Mouse (Mus musculus) hematopoietic stem cell, adult 5-6 weeks (primary cell): ENCODE measurements around the gene Fkbp11. TPM values are rescaled to one million over a fixed set of nuclear protein-coding genes. Genes with fewer than 3 reads are reported as not detected.

Source experiments
- ATAC-seq, 2 experiments: fragments of 125-278 bp in 1 of 2; replicated peaks in 1 of 2; 2 replicates each; pipeline ENCODE4 v1.8.0; 2016 to 2017; ENCODE audit warnings: inconsistent platforms in 2 of 2, mild to moderate bottlenecking in 2 of 2, moderate number of reproducible peaks in 2 of 2, low read depth in 1 of 2, moderate TSS enrichment in 1 of 2; ENCODE audit not compliant: low FRiP score in 2 of 2, poor library complexity in 2 of 2, severe bottlenecking in 2 of 2, insufficient read depth in 1 of 2, low TSS enrichment in 1 of 2
- total RNA-seq: library from RNA; stranded (forward); fragments of 172-1452, 232-1000 nt; gene quantifications from 2 replicates; pipeline ENCODE4 v1.2.3, GENCODE M21; 2017

The Fkbp11 gene
- total RNA-seq, 1 experiment from 2014 or later, result 11.3 TPM

DNA sequence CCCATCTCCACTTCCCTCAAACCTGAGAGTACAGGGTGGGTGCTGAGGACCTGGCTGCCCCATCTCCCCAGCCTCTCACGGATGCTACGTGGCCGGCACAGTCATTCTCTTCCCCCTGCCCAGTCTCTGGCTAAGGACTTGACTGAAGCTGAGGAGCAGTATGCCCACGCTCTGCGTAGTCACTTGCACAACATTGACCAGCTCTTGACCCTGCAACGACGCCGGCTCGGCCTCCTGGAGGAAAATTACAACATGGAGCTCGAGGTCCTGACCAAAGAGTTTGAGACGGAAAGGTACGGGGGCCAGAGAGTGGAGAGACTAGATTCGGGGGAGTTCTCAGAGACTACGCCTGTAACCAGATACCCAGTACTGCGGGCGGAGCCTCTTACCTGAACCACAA, 10.7 kb downstream of the Fkbp11 start:
- ATAC-seq, result no peak

DNA sequence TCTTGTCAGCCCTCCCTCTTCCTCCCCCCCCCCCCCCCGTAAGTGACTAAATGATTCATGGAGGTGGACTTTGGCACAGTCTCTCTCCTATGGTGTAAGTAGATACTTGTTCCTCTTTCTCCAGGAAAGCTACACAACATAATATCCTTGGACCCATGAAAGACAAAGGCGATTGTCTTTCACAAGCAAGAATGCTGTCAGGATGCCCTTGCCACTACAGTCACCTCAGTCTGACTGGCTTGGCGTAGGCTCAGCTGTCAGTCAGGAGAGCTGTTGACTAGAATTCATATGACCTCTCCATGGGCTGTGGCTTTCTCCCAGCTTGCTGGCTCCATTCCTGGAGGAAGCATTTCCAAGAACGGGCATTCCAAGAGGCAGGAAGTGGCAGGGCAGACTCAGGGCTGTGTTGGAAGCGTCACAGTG, 13.8 kb downstream of the Fkbp11 start:
- no peak for ATAC-seq

DNA sequence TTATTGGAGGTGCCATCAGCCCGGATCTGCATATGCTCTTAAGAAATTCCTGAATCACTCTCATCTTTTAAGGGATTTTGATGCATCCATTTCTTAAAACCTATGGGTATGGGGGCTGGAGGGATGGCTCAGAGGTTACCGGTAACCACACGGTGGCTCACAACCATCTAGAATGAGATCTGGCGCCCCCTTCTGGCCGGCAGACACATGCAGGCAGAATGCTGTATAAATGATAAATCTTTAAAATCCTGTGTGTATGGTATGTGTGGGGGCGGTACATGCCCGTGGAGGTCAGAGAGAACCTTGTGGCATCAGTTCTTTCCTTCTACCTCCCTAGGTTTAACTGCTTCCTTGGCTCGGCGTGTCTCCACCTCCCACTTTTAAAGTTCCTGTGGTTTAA, 17.6 kb downstream of the Fkbp11 start:
- peak; percentile 32 to 74; a peak in 3 of 4 replicates for ATAC-seq

DNA sequence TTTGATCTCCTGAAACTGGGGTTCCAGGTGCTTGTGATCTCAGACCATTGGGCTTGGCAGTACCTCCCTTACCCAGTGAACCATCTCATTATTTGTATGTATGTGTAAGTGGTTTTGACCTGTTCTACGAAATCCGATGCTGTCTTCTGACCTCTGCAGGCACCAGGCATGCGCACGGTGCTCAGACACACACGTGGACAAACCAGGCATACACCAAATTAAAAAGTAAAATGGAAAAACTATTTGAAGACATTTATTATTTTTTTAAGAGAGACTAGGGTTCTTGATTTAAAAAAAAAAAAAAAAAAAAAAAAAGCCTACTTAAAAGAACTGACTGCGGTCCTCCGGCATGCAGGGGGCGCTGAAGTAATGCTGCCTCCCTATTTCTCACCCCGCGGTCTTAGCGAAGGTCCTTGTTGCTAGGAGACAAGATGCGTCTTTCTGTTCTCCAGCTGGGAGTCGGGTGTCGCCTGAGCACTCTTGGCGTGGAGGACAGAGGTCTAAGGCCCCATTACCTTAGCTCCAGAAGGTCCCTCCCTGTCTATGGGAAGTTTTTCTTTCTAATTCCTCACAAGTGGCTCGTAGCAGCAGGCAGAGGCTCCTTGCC, 20.1 kb downstream of the Fkbp11 start, which contains the start of gene Ccdc65:
Ccdc65 (plus strand) TSS at position 442 of the 607 bp plus-strand sequence.
- peak; percentile 75 to 83 for ATAC-seq

DNA sequence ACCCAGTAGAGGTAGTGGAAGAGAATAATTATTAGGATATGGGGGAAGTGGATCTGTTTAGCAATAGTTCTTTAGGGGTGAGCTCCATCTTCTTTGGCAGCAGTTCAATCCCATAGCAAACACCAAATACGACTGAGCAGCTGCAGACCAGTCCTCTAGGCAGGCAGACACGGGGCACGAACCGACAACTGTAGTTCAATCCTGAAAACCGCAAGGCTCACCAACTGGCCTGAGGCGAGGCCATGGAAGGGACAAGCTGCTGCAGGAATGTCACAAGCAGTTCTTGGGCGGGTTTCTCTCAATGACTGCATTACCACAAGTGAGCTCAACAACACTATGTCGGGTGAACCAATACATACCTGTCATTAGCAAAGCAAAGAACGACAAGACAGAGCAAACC, 23.7 kb downstream of the Fkbp11 start:
- ATAC-seq, result no peak

DNA sequence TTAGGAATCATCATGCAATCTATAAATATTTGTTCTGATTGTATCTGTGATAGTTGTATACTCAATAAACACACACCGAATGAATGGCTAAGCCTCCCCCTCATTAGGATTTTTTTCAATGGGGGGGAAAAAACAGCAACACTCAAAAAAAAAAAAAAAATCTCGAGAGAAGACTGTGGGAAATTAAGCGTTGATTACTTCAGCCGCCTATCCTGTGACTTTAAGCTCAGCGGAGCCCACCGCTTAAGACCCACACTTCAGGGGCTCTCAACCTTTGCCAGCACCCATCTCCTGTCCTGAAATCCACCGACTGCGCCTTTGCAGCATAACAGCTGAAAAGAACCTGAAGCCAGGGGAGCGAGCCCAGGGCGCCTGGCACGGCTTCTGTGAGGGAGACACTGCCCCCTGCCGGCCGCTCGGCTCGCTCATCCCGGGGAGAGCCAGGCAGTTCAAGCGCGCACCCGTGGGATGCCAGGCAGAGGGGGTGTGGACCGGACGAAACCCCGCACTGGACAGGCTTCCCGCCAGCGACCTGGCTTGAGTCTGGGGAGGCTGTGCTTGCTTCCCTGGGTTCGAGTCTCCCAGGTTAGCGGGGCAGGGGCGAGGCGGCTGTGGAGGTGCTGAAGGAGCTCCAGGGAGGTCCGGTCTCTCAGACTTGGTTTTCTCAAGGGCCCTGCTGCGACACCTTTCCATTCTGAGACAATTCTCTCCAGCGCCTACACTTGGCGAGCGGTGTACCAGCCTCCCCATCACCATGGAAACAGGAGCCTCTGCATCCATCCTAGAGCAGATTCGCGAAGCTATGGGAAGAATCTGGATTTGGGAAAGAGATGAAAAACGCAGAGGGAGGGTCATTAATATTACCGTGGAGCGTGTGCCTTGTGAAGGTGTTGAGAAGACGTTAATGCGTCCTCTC, 28.6 kb downstream of the Fkbp11 start:
- peak; percentile 86 to 93 for ATAC-seq

DNA sequence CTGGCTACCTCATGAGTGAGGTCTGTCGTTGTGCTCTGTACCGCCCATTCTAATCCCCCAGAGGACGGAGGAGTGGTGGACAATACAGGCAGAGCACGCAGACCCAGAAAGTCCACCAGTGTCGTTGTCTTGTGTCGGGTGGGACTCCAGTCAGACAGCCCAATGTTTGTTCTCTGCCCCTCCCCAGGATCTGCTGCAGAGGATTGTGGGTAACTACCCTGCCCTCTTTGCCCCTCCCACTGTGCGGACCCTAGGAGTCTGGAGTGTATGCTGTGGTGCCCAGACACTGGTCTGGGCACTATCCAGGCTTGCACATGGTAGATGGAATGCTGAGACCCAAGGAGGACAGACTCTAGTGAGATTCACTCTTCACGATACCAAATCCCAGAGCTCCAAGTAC, 31.8 kb downstream of the Fkbp11 start:
- no peak for ATAC-seq

DNA sequence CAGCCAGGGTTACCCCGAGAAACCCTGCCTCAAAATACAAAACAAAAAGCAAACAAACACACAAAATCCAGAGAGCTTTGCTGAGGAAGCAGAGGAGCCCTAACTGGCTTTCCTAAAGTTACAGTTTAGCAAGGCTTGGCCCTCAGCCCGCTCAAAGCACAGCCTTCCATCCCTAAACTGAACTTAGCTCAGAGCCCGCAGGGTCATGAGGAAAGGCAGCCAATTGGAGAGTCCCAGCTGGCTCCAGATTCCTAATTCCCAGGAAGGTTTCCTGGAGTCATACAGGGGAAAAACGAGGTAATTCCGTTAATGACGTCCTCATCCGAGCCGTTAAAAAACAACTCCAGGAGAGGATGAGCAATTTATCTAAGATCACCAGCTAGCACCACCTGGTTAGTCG, 32.3 kb downstream of the Fkbp11 start:
- no peak for ATAC-seq

DNA sequence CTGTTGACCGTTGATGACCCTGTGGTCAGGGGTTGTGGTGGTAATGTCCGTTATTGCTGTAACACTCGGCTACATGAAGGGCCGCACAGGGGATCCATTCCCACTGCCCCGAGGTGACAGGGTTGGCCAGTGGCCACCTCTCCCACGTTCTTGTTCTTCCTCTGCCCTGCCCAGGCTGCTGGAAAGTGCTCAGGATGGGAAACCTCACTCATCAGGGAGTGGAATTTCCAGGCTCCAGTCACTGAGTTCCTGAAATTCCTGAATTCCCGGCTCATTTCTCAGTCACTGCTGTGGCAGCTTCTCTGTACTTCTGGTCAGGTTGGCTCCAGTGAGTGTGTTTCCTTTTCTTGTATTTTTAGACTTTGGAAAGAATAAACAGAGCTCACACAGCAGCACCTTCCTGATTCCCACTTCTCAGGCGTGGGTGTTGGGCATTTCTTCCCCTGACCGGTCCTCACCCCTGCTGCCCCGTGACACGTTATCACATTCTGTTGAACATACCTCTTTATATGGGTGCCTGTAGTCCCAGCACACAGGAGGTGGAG, 35.8 kb downstream of the Fkbp11 start:
- no peak for ATAC-seq

DNA sequence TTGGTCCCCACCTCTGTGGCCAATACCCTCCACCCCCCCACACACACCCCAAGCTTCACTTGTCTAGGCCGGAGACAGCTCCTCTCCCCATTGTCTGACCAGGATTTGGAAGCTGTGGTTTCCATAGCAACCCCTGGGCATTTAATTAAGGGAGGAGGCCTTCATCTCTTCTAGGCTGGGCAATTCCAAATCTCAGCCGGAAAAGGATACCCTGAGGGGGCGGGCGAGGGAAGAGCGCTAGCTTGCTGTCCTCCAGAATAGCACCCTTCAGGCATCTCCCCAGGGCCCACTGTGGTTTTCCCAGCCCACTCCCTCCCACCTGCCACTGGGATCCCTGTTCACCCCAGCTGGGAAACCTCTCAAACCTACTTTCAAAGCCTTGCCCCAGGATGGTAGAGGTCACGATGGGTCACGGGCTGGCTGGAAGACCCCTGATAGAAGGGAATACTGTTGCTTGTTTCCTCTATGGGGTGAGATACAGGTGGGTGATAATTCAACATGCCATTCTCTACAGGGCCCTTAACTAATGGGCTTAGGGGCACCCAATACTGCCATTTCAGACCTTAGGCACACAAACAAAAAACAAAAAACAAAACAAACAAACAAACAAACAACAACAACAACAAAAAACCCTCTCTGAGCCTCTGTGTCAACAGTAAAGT, 36.4 kb downstream of the Fkbp11 start:
- ATAC-seq, result no peak

DNA sequence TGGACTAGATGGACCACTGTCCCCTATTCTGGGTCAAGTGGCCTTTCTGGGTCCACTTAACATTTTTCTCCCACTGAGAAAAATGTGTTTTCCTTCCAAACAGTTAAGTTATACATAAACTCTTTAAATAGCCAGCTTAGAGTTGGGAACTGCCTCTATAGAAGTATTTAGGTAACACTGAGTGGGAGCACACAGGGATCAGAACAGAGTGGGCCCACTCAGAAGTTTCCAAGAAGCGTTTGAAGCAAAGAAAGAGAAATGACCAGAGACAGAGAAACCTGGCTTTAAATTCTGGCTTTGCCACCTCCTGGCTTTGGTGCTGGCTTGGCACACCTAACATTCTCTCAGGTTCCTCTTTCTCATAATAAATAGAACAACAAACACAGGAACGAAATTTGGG, 38.3 kb downstream of the Fkbp11 start:
- ATAC-seq, result no peak

DNA sequence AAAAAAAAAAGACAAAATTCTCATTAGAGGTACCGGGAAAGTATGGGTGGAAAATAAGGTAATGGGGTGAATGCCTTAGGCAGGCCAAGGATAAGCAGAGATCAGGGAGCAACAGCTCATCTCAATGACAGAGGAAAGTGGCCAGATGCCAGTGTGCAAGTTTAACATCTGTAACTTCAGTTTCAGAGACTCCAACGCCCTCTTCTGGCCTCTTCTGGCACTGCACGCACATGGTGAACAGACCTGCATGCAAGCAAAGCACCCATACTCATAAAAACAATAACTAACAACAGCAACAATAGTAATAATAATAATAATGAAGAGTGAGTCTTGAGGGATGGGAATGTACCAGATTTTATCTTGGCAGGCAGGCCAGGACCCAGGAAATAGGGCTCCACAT, 42.1 kb downstream of the Fkbp11 start:
- ATAC-seq, result no peak

DNA sequence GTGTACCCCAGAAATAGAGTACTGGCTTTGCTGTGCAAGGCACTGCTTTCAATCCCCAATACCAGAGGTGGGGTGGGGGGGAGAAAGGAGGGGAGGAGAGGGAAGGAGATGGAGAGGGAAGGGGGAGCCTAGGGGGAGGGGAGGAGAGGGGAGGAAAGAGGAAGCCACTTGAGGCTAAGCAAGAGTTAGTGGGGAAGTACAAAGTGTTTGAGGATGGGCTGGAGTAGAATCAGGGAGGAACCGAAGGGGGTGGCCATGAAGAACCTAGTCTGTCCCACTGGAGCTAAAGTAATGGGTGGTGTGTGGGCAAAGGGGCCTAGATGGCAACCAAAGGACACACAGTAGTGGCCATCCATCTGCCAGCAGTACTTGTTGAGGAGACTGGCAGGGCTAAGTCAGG, 44.3 kb downstream of the Fkbp11 start:
- no peak; a peak in 1 of 4 replicates for ATAC-seq

DNA sequence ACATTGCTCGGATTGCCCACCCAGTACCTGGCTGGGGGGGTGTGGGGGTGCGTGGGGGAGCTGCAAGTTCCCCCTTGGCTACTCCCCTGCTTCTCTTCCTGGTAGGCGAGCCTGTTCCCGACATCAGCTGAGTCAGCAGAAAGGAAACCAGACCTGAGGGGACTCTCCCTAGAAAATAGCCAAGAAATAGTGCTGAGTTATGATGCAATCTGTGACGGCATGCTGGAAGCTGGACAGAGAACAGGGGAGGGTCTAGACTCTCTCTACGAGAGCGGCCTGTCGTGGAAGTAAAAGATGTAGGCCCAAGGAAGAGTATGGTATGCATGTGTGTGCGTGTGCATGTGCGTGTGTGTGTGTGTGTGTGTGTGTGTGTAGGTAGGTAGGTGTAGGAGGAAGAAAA, 44.8 kb downstream of the Fkbp11 start:
- peak in 1 of 2 experiments; percentile 25; a peak in 1 of 4 replicates for ATAC-seq

DNA sequence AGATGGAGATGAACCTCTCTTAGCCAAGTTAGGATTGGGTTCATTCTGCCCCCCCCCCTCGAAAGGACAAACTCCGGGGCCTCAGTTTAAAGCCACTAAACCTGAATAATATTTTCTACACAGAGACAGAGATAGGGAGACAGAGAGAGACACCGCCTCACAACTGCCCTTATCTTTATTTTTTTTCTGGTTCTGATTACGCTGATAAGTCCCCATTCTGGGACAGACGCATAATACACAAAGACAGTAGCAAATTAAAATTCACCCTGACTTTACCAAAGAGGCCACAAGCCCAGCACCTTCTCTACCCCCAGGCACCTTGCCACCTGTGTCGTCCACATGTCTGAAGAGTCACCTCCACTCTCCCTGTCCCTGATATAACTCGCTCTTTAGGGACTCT, 46.4 kb downstream of the Fkbp11 start:
- no peak for ATAC-seq

DNA sequence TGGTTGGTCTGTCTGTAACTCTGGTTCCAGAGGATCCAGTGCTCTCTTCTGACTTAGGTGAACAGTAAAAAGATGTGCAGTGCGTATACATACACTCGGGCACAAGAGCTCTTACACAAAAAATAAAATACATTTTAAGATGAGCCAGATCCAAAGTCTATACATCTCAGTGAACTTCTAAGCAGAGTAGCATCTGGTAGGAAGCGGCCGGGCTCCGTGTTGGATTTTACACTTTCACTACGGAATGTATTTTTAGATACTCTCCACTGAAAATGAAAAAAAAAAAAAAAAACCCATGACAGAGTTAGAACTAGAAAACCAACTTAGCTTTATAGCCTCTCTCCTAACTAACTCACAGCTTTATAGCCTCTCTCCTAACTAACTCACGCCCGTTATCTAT, 47.3 kb downstream of the Fkbp11 start:
- ATAC-seq, result no peak

DNA sequence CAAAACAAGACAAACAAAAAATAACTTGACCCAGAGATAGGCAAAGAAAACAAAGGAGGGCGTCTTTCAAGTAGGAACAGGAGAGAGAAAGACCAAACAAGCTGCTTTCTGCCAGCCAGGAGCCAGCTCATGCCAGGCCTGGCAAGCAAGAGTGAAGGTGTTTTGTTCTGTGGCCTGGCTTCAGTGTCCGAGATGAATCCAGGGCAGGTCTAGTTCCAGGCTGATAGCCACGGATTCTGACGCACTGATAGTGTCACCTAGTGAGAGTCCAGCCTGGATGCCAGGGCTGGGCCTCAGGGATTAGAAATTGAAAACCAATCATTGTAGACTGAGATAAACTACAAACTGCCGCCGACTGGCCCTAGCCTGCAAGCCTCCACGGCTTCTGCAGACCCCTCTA, 50.0 kb downstream of the Fkbp11 start:
- no peak for ATAC-seq
